Mouse (Mus musculus): Measurements from ENCODE around the gene Rad9b. TPM values are rescaled to one million over a fixed set of nuclear protein-coding genes. Genes with fewer than 3 reads are reported as not detected.

The Rad9b gene
- polyA plus RNA-seq, 1 experiment from 2014 or later, result 21.0 TPM

DNA sequence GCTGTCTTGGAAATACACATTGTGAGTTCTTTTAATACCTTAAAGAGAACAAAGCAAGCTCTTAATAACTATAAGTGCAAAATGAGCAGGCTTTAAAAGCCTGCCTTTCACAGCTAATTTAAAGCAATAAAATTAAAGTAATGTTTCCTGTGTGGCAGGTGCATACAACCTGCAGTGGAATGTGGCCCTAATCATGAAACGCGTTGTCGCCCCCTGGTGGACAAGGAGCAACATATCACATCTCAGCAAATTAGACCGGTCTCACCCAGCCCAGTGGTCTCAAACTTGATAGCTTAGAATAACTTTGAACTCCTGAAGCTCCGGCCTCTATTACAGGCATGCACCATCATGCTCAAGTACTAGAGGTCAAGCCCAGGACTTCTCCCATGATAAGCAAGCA lies 9.8 kb downstream of the Rad9b start:
- no peaks in the 10 kb centered on the region for H3K4me1 ChIP-seq (replicated peaks)
- no peak overlapping the region for H3K9ac ChIP-seq
- WGBS, result 14% methylated on average over 5 of the region's 5 CpGs
- H3K27ac ChIP-seq, result no peak overlapping the region
- no peak overlapping the region for H3K4me3 ChIP-seq
- no peaks in the 10 kb centered on the region for H3K27me3 ChIP-seq
- H3K9me3 ChIP-seq, result no peaks in the 10 kb centered on the region; the same call in 1 of the 2 replicates
- no peak for ATAC-seq (ENCODE audit: low FRiP score)
- no peaks in the 10 kb centered on the region for H3K36me3 ChIP-seq
- H3K4me2 ChIP-seq, result no peak overlapping the region

DNA sequence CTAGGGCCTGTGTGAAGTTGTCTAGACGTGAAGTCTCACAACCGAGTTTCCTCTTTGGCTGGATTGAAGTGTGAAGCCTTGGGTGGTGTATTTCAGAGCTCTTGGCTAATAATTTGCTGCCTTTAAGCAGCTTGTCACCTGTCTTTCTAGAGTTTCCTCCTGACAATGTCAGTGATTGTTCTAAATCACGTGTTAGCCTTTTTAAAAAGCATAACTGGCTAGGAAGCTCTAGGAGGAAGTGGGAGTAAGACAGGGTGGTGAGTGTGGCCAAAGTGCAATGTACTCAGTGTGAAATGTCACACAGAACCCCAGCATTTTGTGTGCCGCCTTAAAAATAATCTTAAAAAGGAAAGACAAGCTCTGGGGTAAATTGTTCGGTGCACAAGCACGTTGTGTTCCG lies 10.3 kb downstream of the Rad9b start:
- WGBS, result 51% methylated on average over 7 of the region's 7 CpGs
- no peak overlapping the region for H3K4me2 ChIP-seq
- ATAC-seq (ENCODE audit: low FRiP score), result no peak
- H3K9ac ChIP-seq, result no peak overlapping the region; the same call in 1 of the 2 replicates
- peaks cover under 1% of the 10 kb centered on the region; the same call in 1 of the 2 replicates for H3K36me3 ChIP-seq
- H3K27ac ChIP-seq, result no peak overlapping the region
- H3K27me3 ChIP-seq, result no peaks in the 10 kb centered on the region
- H3K4me3 ChIP-seq, result no peak overlapping the region
- no peaks in the 10 kb centered on the region for H3K4me1 ChIP-seq (replicated peaks)
- no peaks in the 10 kb centered on the region; the same call in 1 of the 2 replicates for H3K9me3 ChIP-seq

DNA sequence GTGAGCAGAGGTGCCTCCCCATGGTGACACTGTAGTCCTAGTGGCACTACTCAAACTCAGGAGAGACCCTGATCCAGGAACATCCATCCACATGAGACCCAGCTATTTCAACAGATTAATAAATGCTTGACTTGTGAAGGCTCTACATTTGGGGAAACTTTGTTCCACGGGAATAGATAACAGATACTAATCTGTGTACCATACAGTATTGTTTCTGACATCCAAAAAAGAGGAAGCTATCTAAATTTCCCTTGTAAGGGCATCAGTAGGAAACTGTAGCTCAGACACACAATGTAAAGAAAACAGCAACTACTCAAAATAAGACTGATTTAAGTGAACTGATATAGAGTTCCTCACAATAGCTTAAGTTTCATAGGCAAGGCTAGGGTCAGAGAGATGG lies 11.2 kb downstream of the Rad9b start:
- Histone ChIP-seq H3K4me3 (no peak overlapping the region), H3K4me1 (replicated peaks) (no peaks in the 10 kb centered on the region), H3K27me3 (no peaks in the 10 kb centered on the region), H3K9ac (peak overlapping the region; percentile 43; the same call in 1 of the 2 replicates), H3K9me3 (no peaks in the 10 kb centered on the region; the same call in 1 of the 2 replicates), H3K27ac (no peak overlapping the region), H3K4me2 (no peak overlapping the region), H3K36me3 (peaks cover 4% of the 10 kb centered on the region; the same call in 1 of the 2 replicates)
- ATAC-seq (ENCODE audit: low FRiP score), result no peak
- 91% methylated on average over 1 of the region's 1 CpGs for WGBS

DNA sequence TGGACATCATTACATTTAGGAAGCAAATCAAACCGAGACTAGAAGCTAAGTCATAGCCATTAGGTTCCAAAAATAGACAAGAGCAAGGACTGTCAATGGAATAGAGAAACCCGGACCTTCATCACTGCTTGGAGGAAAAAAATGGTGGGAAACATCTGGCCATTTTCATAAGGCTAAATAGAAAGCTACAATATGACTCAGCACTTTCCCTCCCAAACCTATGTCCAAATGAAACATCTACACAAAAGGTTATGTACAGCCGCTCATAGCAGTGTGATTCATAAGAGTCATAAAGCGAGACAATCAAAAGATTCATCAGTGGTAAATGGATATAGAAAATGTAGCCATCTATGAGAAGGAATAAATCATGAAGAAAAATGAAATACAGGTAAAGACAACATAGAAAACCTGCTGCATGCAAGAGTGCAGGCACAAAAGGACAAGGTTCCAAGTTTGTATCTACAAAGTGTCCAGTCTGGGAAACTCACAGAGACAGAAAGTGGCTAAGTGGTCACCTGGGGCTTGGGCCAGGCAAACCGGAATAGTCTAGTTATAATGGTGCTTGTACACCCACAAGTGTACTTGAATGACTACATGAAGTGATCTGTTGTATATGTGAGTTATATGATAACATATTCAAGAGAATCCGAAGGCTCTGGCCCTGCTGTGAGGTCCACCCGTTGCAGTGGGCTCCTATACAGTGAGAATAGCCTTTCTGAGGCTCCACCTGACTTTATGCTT lies 17.3 kb downstream of the Rad9b start:
- H3K4me1 ChIP-seq (replicated peaks), result no peaks in the 10 kb centered on the region
- H3K9me3 ChIP-seq, result no peaks in the 10 kb centered on the region
- H3K27me3 ChIP-seq, result no peaks in the 10 kb centered on the region
- H3K4me3 ChIP-seq, result no peak overlapping the region
- H3K4me2 ChIP-seq, result no peak overlapping the region
- WGBS, result 93% methylated on average over 7 of the region's 7 CpGs
- no peak overlapping the region for H3K9ac ChIP-seq
- ATAC-seq (ENCODE audit: low FRiP score), result no peak
- peaks cover 4% of the 10 kb centered on the region; the same call in 1 of the 2 replicates for H3K36me3 ChIP-seq
- no peak overlapping the region for H3K27ac ChIP-seq

DNA sequence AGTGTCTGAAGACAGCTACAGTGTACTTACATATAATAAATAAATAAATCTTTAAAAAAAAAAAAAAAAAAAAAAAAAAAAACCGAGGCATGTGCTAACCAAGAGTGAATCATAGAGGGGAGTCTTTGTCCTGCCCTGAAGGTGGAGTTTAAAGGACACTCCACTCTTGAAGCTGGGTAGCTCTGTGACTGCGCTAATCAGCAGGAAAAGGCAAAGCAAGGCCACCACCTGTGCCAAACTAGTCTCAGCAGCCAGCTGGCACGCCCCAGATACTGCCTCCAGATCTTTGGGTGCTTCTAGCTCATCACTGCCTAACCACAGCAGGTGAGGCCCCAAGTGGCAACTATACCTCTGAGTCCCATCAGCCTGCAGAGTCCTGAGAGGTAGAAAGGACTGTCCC lies 19.4 kb downstream of the Rad9b start:
- 75% methylated on average over 3 of the region's 3 CpGs for WGBS
- H3K4me3 ChIP-seq, result no peak overlapping the region
- no peak overlapping the region for H3K27ac ChIP-seq
- H3K4me1 ChIP-seq (replicated peaks), result no peaks in the 10 kb centered on the region
- H3K9me3 ChIP-seq, result no peaks in the 10 kb centered on the region
- H3K9ac ChIP-seq, result no peak overlapping the region
- H3K36me3 ChIP-seq, result peaks cover 4% of the 10 kb centered on the region; the same call in 1 of the 2 replicates
- H3K4me2 ChIP-seq, result no peak overlapping the region
- no peaks in the 10 kb centered on the region for H3K27me3 ChIP-seq
- ATAC-seq (ENCODE audit: low FRiP score), result no peak

DNA sequence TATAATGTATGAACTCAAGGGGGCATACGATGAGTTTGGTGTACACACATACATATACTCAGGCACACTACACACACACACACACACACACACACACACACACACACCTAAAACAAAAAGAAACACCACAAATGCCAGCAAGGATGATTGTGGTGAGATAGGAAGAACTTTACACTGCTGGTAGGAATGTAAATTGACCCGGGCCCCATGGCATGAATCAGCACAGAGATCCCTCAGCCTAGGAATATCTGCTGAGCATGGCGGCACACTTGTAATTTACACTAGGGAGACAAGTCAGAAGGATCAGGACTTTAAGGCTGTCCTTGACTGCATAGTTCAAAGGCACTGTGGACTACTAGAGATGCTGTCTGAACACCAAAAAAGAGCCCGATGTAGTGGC lies 23.8 kb downstream of the Rad9b start:
- ATAC-seq (ENCODE audit: low FRiP score), result no peak
- H3K27ac ChIP-seq, result no peak overlapping the region
- 92% methylated on average over 4 of the region's 4 CpGs for WGBS

DNA sequence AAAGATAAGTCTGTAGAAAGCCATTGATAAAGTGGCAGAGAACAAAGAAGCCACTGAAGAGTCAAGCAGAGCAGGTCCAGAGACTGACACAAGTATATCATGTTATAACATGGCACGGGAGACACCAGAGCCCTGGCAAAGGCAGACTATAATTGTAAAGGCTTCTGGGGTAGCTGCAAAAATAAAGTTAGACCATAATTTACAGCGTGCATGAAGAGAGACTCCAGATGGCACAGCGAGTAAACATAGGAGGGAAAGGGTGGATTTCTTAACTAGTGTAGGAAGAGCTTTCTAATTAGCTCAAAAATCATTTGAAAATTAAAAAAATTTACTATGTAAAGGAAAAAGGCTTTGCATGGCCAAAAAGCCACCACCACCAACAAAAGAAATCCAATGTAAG lies 26.8 kb downstream of the Rad9b start:
- Histone ChIP-seq H3K4me1 (replicated peaks) (no peaks in the 10 kb centered on the region), H3K27me3 (no peaks in the 10 kb centered on the region), H3K27ac (no peak overlapping the region), H3K4me3 (no peak overlapping the region), H3K4me2 (no peak overlapping the region), H3K9me3 (no peaks in the 10 kb centered on the region), H3K9ac (no peak overlapping the region), H3K36me3 (peaks cover 46% of the 10 kb centered on the region)
- no peak for ATAC-seq (ENCODE audit: low FRiP score)
- 92% methylated on average over 3 of the region's 3 CpGs for WGBS

More for the DNA sequence above, 23.8 kb downstream of the Rad9b start:
- H3K27me3 ChIP-seq, result no peaks in the 10 kb centered on the region
- H3K9ac ChIP-seq, result no peak overlapping the region
- no peak overlapping the region for H3K4me2 ChIP-seq
- peaks cover 32% of the 10 kb centered on the region for H3K36me3 ChIP-seq
- no peak overlapping the region for H3K4me3 ChIP-seq
- H3K4me1 ChIP-seq (replicated peaks), result no peaks in the 10 kb centered on the region
- H3K9me3 ChIP-seq, result no peaks in the 10 kb centered on the region

DNA sequence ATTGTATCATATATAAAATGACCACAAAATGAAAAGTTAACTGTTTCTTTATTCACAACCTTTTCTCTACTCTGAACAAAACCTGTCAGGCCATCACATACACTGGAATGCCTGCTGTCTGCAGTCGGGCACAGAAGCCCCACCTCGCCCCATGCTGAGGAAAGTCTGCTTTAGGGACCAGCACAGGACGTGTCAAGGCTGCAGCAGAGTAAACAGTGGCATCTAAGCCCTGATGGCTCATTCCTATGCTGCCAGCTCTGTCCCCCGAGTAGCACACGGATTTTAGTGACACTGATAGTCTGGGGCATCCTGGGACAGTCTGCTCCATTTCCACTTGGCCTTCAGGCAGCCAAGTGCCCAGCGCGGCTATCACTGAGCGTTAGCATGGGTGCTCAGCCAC lies 28.6 kb downstream of the Rad9b start:
- H3K9me3 ChIP-seq, result no peaks in the 10 kb centered on the region
- no peak overlapping the region for H3K9ac ChIP-seq
- no peak for ATAC-seq (ENCODE audit: low FRiP score)
- H3K36me3 ChIP-seq, result peaks cover 63% of the 10 kb centered on the region
- 85% methylated on average over 8 of the region's 8 CpGs for WGBS
- no peak overlapping the region for H3K4me2 ChIP-seq
- no peaks in the 10 kb centered on the region for H3K4me1 ChIP-seq (replicated peaks)
- H3K27ac ChIP-seq, result no peak overlapping the region
- no peaks in the 10 kb centered on the region for H3K27me3 ChIP-seq
- H3K4me3 ChIP-seq, result no peak overlapping the region

DNA sequence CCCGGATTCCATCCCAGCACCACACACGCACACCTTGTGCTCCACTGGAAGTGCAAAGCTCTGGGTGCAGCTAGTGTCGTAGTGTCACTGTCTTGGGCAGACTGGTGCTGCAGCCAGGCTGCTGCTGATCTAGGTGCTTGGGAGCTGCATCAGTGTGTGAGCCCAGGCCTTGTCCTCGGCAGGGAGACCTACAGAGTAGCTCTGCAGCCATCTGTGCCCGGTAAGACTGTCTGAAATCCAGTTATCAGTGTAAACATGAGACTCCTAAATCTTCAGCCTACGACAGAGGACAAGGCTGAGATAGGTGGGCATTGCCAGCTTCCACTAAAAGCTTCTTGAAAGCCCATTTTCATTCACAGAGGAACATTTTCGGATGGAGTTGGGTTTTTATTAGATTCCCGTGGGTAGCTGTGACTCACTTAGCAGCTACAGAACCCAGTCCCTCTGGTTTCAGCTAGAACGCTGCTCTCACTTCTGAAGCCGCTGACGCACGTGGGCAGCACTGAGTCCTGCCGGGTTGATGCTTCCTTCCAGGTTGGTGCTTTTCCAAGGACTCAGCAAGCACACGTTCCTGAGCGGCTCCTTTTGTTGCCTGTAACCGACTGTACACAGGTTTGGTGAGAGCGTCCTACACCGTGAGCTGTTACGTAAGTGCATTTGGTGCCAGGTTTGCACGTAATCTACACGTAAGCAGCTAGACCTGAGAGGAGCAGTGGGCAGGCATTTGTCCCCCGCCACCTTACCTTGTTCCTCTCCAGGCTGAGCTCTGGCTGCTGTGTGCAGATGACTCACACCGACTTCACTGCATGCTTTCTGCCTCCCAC lies 29.2 kb downstream of the Rad9b start:
- no peaks in the 10 kb centered on the region for H3K4me1 ChIP-seq (replicated peaks)
- ATAC-seq (ENCODE audit: low FRiP score), result no peak
- no peak overlapping the region for H3K4me2 ChIP-seq
- H3K4me3 ChIP-seq, result no peak overlapping the region
- WGBS, result 93% methylated on average over 23 of the region's 23 CpGs
- no peaks in the 10 kb centered on the region for H3K27me3 ChIP-seq
- no peak overlapping the region for H3K27ac ChIP-seq
- H3K9me3 ChIP-seq, result no peaks in the 10 kb centered on the region
- peaks cover 68% of the 10 kb centered on the region for H3K36me3 ChIP-seq
- no peak overlapping the region for H3K9ac ChIP-seq

DNA sequence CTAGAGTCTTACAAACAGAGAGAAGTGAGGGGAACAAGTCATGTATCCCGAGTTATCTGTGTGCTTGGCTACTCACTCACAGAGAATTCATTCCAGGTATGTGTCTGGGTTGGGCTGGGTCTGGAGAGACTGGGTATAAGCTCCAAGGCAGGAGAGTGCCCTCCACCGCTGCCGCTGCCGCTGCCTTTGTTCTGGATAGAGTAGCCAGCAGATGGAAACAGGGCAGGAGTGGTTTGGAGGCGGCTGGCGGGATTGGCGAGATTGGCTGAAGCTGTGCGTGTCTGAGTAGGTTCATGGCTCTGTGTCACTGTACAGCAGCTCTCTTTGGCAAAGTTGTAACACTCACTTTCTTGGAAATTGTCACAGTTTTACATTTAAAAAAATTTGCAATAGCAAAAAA lies 30.5 kb downstream of the Rad9b start:
- ATAC-seq (ENCODE audit: low FRiP score), result no peak
- H3K4me3 ChIP-seq, result no peak overlapping the region
- WGBS, result 77% methylated on average over 8 of the region's 8 CpGs
- H3K4me2 ChIP-seq, result no peak overlapping the region
- H3K27me3 ChIP-seq, result no peaks in the 10 kb centered on the region
- 0 out of 2 replicates have a peak overlapping the region, but pooled peaks have one; percentile 35 for H3K9ac ChIP-seq
- peaks cover 69% of the 10 kb centered on the region for H3K36me3 ChIP-seq
- no peak overlapping the region for H3K27ac ChIP-seq
- no peaks in the 10 kb centered on the region for H3K4me1 ChIP-seq (replicated peaks)
- no peaks in the 10 kb centered on the region for H3K9me3 ChIP-seq

DNA sequence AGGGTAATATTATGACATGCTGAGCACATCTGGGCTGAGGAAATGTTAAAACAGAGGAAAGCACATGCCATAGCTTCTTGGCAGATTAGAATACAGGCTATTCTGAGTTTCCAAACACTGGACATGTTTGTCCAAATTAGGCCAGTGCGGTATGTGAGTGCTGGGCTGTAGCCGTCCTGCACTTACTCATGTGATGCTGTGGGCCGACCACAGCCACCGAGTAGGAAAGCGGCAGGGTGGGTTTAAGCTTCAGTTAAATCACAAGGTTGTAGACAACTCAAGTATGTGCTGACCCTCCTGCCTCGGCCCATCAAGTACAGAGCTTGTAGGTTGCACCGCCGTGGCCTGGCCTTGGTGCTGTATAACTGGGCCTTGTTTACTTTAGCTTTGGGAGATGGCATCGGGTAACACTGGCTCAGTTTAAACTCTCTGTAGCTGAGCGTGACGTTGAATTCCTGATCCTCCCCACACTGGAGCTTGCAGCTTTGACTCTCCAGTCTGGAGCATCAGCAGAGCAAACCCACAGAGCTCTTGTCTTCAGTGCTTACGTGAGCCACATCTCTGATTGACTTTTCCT lies 33.7 kb downstream of the Rad9b start:
- 85% methylated on average over 12 of the region's 12 CpGs for WGBS
- Histone ChIP-seq H3K4me3 (no peak overlapping the region), H3K9me3 (no peaks in the 10 kb centered on the region), H3K9ac (no peak overlapping the region), H3K4me1 (replicated peaks) (no peaks in the 10 kb centered on the region), H3K27me3 (no peaks in the 10 kb centered on the region), H3K27ac (no peak overlapping the region), H3K36me3 (peaks cover 54% of the 10 kb centered on the region), H3K4me2 (no peak overlapping the region)
- no peak for ATAC-seq (ENCODE audit: low FRiP score)

DNA sequence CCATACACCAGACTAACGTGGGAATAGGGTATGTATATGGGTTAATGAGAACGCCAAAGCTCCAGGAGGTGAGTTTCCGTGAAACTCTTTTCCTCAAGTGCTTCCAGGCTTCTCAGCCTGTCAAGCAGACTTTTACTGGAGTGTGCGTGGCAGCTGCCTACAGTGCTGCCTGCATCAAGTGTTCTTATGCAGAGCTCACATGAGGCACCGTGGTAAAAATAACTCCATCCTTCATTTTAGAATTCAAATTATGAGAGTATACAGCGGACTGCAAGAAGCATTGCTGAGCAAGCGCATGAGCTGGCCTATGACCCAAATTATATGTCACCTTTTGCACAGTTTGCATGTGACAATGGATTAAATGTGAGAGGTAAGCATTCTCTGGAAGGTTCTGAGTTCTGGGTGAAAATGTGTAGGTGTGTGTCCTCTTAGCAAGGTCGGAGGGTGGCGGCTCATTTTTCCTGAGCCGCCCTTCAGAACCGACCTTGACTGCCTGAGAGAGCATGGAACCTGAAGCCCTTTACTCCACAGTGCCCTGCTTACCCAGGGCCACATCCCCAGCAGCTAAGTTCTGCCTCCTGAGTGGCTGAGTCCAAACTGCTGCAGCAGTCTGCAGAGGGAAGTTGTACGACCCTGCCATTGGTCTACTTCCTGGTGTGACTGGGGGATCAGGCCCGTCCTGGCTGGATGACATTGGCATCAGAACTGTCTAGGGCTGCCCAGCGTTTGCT lies 34.4 kb downstream of the Rad9b start:
- H3K27me3 ChIP-seq, result no peaks in the 10 kb centered on the region
- H3K9ac ChIP-seq, result no peak overlapping the region
- no peak for ATAC-seq (ENCODE audit: low FRiP score)
- peaks cover 49% of the 10 kb centered on the region for H3K36me3 ChIP-seq
- WGBS, result 86% methylated on average over 14 of the region's 14 CpGs
- H3K27ac ChIP-seq, result no peak overlapping the region
- peaks cover 4% of the 10 kb centered on the region for H3K4me1 ChIP-seq (replicated peaks)
- H3K9me3 ChIP-seq, result no peaks in the 10 kb centered on the region
- H3K4me3 ChIP-seq, result no peak overlapping the region
- no peak overlapping the region for H3K4me2 ChIP-seq
